Mouse (Mus musculus): ENCODE data around the gene Rps27a.

Rps27a gene

GRCm38 (mm10) chr11:29512818-29513535 lies 34.9 kb downstream of the Rps27a start:
- DNase-seq = no peak

- no peak for DNase-seq
Observed at GRCm38 (mm10) chr11:29509421-29509820, 38.5 kb downstream of the Rps27a start.

GRCm38 (mm10) chr11:29504899-29505625 lies 42.8 kb downstream of the Rps27a start:
- no peak for DNase-seq

GRCm38 (mm10) chr11:29503948-29504893 lies 43.7 kb downstream of the Rps27a start:
- DNase-seq = no peak

GRCm38 (mm10) chr11:29496962-29497361 lies 50.9 kb downstream of the Rps27a start:
- no peak for DNase-seq
